Mouse (Mus musculus): Measurements from ENCODE around the gene Vpreb2. TPM values are rescaled to one million over a fixed set of nuclear protein-coding genes. Genes with fewer than 3 reads are reported as not detected.
"Not testable (repeated sequence)": the region's sequence is repeated elsewhere in the genome, so short reads cannot be mapped to it uniquely, and the experiment has no call there.

Gene Vpreb2
- polyA plus RNA-seq, 1 experiment from 2014 or later, result 2.6 TPM

DNA sequence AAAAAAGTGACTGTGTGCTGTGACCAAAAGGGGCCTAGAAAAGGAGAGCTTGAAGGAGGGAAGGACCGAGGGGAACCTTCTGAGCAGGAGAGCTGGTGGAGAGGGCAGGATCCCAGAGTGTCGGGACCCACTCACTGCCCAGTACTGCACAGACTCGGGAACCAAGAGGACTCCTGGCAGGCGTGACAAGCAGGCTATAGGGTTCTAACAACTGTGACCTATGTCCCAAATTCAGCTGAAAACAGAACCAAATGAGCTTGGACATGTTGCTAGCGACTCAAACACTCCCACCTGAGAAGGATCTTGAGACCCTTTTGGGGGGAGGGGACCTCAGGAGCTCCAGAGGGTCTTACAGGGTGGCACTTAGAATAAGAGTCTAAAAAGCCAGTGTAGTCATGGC lies 4.8 kb downstream of the Vpreb2 start:
- DNase-seq, result no peak
- TF ChIP-seq EP300 (IDR thresholded peaks at IDR 0.05; ENCODE audit: low read depth), result no peak
- no peak for TF ChIP-seq CTCF (IDR thresholded peaks at IDR 0.05; ENCODE audit: low read depth)
- ATAC-seq, result no peak
- no peaks in the 10 kb centered on the region for H3K9me3 ChIP-seq (ENCODE audit: low read length)
- H3K4me2 ChIP-seq (ENCODE audit: low read depth, low read length), result no peak overlapping the region
- H3K9ac ChIP-seq (replicated peaks), result no peak overlapping the region
- no peaks in the 10 kb centered on the region for H3K27me3 ChIP-seq (ENCODE audit: insufficient read depth, low read length)
- H3K27ac ChIP-seq (ENCODE audit: low read depth), result no peak overlapping the region
- H3K4me3 ChIP-seq (ENCODE audit: low read depth, low read length), result no peak overlapping the region
- WGBS (ENCODE audit: insufficient replicate concordance), result 58% methylated on average over 5 of the region's 5 CpGs
- no peaks in the 10 kb centered on the region for H3K36me3 ChIP-seq (replicated peaks; ENCODE audit: insufficient read depth, low read length)
- H3K4me1 ChIP-seq (ENCODE audit: insufficient read depth), result no peaks in the 10 kb centered on the region

DNA sequence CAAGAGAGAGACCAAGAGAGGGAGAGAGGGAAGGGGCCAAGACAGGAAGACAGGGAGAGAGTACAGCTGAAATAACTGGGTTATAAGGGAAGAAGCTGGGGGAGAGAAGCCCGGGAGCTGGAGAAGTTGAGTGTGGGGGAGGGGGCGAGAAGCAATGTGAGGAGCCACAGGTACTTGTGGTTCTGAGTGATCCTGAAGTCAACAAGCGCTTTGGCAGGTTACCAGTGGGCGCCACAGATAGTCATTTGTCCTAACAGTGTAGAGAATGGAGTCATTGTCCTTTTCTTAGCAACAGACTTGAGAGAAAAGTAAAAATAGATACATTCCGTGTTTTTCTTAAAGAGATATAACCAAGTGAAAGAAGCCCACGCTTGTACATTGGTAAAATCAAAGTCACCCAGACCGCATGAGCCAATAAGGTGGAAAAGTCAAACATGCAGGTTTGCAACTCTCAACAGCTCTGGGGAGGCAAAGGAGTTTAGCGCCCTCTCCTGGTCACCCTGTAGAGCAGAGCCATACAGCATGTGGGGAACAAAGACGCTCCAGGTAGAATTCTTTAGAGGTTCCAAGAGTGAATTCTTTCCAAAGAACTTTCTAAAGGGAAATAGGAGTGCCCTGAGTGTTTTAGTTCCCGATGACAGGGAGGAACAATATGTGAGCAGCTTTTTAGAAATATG lies 6.4 kb downstream of the Vpreb2 start:
- H3K9ac ChIP-seq (replicated peaks), result no peak overlapping the region
- ATAC-seq (peak; percentile 35; the same call in 1 of the 2 replicates), DNase-seq (peak; percentile 55)
- no peak overlapping the region for H3K4me2 ChIP-seq (ENCODE audit: low read depth, low read length)
- H3K27ac ChIP-seq (ENCODE audit: low read depth), result no peak overlapping the region
- no peak overlapping the region for H3K4me3 ChIP-seq (ENCODE audit: low read depth, low read length)
- peaks cover 1% of the 10 kb centered on the region; the same call in 1 of the 2 replicates for H3K9me3 ChIP-seq (ENCODE audit: low read length)
- TF ChIP-seq CTCF (IDR thresholded peaks at IDR 0.05; ENCODE audit: low read depth) (peak; percentile 81), EP300 (IDR thresholded peaks at IDR 0.05; ENCODE audit: low read depth) (no peak)
- 37% methylated on average over 10 of the region's 10 CpGs for WGBS (ENCODE audit: insufficient replicate concordance)
- H3K27me3 ChIP-seq (ENCODE audit: insufficient read depth, low read length), result no peaks in the 10 kb centered on the region
- no peaks in the 10 kb centered on the region for H3K4me1 ChIP-seq (ENCODE audit: insufficient read depth)
- no peaks in the 10 kb centered on the region for H3K36me3 ChIP-seq (replicated peaks; ENCODE audit: insufficient read depth, low read length)

DNA sequence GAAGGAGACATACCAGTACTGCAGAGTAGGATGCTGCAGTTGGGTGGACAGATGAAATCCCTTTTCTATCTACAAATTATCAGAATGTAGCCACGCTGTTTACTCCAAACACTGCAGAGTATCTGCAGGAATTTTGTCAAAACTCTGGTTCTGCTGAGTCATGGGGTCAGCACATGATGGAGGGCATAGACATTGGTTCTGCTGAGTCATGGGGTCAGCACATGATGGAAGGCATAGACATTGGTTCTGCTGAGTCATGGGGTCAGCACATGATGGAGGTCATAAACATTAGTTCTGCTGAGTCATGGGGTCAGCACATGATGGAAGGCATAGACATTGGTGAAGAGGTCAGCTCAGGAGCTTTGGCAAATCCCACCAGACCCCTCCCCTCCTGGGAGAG lies 7.5 kb downstream of the Vpreb2 start:
- no peaks in the 10 kb centered on the region for H3K36me3 ChIP-seq (replicated peaks; ENCODE audit: insufficient read depth, low read length)
- no peak for DNase-seq
- H3K27ac ChIP-seq (ENCODE audit: low read depth), result no peak overlapping the region
- no peak overlapping the region for H3K9ac ChIP-seq (replicated peaks)
- no peak for ATAC-seq
- 67% methylated on average over 1 of the region's 1 CpGs for WGBS (ENCODE audit: insufficient replicate concordance)
- H3K27me3 ChIP-seq (ENCODE audit: insufficient read depth, low read length), result no peaks in the 10 kb centered on the region
- H3K4me1 ChIP-seq (ENCODE audit: insufficient read depth), result no peaks in the 10 kb centered on the region
- no peak for TF ChIP-seq EP300 (IDR thresholded peaks at IDR 0.05; ENCODE audit: low read depth)
- no peak for TF ChIP-seq CTCF (IDR thresholded peaks at IDR 0.05; ENCODE audit: low read depth)
- no peak overlapping the region for H3K4me3 ChIP-seq (ENCODE audit: low read depth, low read length)
- H3K4me2 ChIP-seq (ENCODE audit: low read depth, low read length), result no peak overlapping the region
- peaks cover 5% of the 10 kb centered on the region; the same call in 1 of the 2 replicates for H3K9me3 ChIP-seq (ENCODE audit: low read length)

DNA sequence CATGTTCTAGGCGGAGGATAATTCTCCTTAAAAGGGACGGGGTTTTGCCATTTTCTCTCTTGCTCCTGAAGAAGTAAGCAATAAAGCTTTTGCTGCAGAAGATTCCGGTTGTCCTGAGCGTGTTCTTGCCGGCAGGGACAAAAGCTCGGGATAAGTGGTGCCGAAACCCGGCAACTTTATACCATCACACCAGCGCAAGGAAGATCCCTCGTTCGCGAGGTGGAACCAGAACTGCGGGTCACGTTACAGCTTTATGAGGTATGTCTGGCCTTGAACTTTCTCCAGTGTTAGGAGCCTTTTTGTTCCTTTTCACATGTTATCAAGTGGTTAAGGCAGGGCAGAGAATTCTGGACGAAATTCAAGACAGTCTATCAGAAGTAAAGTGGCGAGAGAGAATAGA lies 12.1 kb downstream of the Vpreb2 start:
- H3K4me3 ChIP-seq (ENCODE audit: low read depth, low read length); H3K27me3 ChIP-seq (ENCODE audit: insufficient read depth, low read length); H3K9me3 ChIP-seq (ENCODE audit: low read length); ATAC-seq; DNase-seq; H3K27ac ChIP-seq (ENCODE audit: low read depth); H3K36me3 ChIP-seq (replicated peaks; ENCODE audit: insufficient read depth, low read length); H3K4me2 ChIP-seq (ENCODE audit: low read depth, low read length); H3K9ac ChIP-seq (replicated peaks); H3K4me1 ChIP-seq (ENCODE audit: insufficient read depth): not testable (repeated sequence)
- WGBS (ENCODE audit: insufficient replicate concordance), result 92% methylated on average over 16 of the region's 16 CpGs

DNA sequence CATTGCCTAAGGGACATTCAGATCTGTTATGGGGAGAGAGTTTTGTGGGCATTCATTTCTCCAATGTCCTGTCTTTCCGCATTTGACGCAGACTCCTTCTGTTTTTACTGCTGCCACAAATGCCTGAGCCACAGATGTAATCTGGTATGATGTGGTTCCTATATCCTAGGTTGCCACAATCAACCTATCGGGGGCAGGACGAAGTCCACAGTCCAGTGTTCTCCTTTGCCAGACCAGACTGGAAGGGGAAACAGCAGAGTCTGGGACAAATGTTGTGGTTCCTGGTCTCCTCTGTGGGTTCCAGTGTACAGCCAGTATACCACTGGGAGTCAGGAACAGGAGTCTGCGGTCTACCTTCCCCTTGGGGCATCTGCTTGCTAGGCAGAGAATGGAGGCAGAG lies 19.4 kb downstream of the Vpreb2 start:
- H3K27me3 ChIP-seq (ENCODE audit: insufficient read depth, low read length), result no peaks in the 10 kb centered on the region
- no peak overlapping the region for H3K9ac ChIP-seq (replicated peaks)
- no peaks in the 10 kb centered on the region for H3K9me3 ChIP-seq (ENCODE audit: low read length)
- peaks cover 4% of the 10 kb centered on the region; the same call in 1 of the 2 replicates for H3K4me1 ChIP-seq (ENCODE audit: insufficient read depth)
- ATAC-seq (peak; percentile 96), DNase-seq (peak; percentile 31)
- H3K4me2 ChIP-seq (ENCODE audit: low read depth, low read length), result no peak overlapping the region
- TF ChIP-seq CTCF (IDR thresholded peaks at IDR 0.05; ENCODE audit: low read depth) (no peak), EP300 (IDR thresholded peaks at IDR 0.05; ENCODE audit: low read depth) (no peak)
- H3K27ac ChIP-seq (ENCODE audit: low read depth), result peak overlapping the region; percentile 70; the same call in 1 of the 2 replicates
- no peaks in the 10 kb centered on the region for H3K36me3 ChIP-seq (replicated peaks; ENCODE audit: insufficient read depth, low read length)
- H3K4me3 ChIP-seq (ENCODE audit: low read depth, low read length), result no peak overlapping the region
- WGBS (ENCODE audit: insufficient replicate concordance), result 69% methylated on average over 5 of the region's 5 CpGs

DNA sequence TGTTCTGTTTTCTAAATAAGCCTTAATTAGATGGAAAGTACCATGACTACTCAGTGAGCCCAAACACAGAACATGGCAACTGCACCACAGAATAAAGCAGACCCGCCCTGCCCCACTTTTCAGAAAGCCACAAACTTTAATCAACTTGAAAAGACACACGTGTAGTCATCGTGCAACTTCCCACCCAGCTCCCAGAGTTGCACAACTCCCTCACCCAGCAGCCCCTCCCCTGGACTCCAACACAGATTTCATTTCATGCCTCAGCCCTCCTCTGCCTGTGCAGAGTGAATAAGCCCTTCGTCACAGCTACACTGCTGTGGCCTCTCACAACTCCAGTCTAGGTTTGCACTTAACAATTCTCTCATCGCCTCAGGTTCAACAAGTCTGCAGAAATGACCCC lies 24.4 kb downstream of the Vpreb2 start:
- TF ChIP-seq CTCF (IDR thresholded peaks at IDR 0.05; ENCODE audit: low read depth), result no peak
- Histone ChIP-seq H3K27ac (ENCODE audit: low read depth) (no peak overlapping the region), H3K9me3 (ENCODE audit: low read length) (no peaks in the 10 kb centered on the region), H3K4me2 (ENCODE audit: low read depth, low read length) (no peak overlapping the region), H3K4me3 (ENCODE audit: low read depth, low read length) (no peak overlapping the region), H3K27me3 (ENCODE audit: insufficient read depth, low read length) (no peaks in the 10 kb centered on the region), H3K4me1 (ENCODE audit: insufficient read depth) (no peaks in the 10 kb centered on the region), H3K36me3 (replicated peaks; ENCODE audit: insufficient read depth, low read length) (no peaks in the 10 kb centered on the region), H3K9ac (replicated peaks) (no peak overlapping the region)
- ATAC-seq, result no peak
- 46% methylated on average over 5 of the region's 5 CpGs for WGBS (ENCODE audit: insufficient replicate concordance)
- DNase-seq, result no peak
